8 mouse cellular contexts compared by ENCODE assay signal in genomic region chr17:26675845-26676244, GRCm38 (mm10). TPM values are rescaled to one million over a fixed set of nuclear protein-coding genes. Genes with fewer than 3 reads are reported as not detected.
DNase-seq lines count a peak whose midpoint lies in the region; ATAC-seq and TF ChIP-seq lines count a peak whose summit lies in the region.

No protein-coding gene starts in this region.

- H3K4me1 ChIP-seq in spleen, adult 2 months (ENCODE audit: control insufficient read depth, insufficient read depth, insufficient read length): peaks cover 5% of the 10 kb centered on the region; the same call in 1 of the 2 replicates
- peaks cover 42% of the 10 kb centered on the region for H3K4me1 ChIP-seq in liver, embryonic 12.5 days

- 23% methylated on average over 7 of the region's 7 CpGs for WGBS in spleen, adult 2 months
- WGBS in liver, embryonic 12.5 days (ENCODE audit: insufficient replicate concordance): 26% methylated on average over 7 of the region's 7 CpGs

- H3K9ac ChIP-seq in liver, embryonic 12.5 days: no peak overlapping the region

- H3K36me3 ChIP-seq in spleen, adult 2 months (ENCODE audit: control insufficient read depth, insufficient read depth, low read length): peaks cover 4% of the 10 kb centered on the region; the same call in 1 of the 2 replicates
- H3K36me3 ChIP-seq in liver, embryonic 12.5 days: peaks cover 16% of the 10 kb centered on the region

- TF ChIP-seq CTCF in spleen, adult 2 months (IDR thresholded peaks at IDR 0.05; ENCODE audit: extremely low read depth, insufficient read depth, insufficient read length, insufficient replicate concordance): no peak

- H3K4me2 ChIP-seq in liver, embryonic 12.5 days: peak overlapping the region; percentile 84

- no peak for TF ChIP-seq POLR2A in spleen, adult 2 months (IDR thresholded peaks at IDR 0.05; ENCODE audit: low read depth, low read length)

- no peak for DNase-seq in frontal cortex, postnatal 14 days (ENCODE audit: low spot score in 2 of 2)
- DNase-seq in spleen, adult 2 months (ENCODE audit: low read depth in 1 of 2, low spot score in 2 of 2): no peak
- no peak for DNase-seq in spleen, postnatal 36 days (ENCODE audit: low spot score in 2 of 2)
- no peak for DNase-seq in T-cell, adult 2 months (ENCODE audit: low spot score)
- no peak for DNase-seq in urinary bladder, postnatal 14 days (ENCODE audit: low spot score)
- no peak for DNase-seq in cerebellum, adult 11 months

- H3K27ac ChIP-seq in spleen, adult 2 months (ENCODE audit: insufficient read depth, low read length): no peak overlapping the region
- 0 out of 2 replicates have a peak overlapping the region, but pooled peaks have one; percentile 94 for H3K27ac ChIP-seq in liver, embryonic 12.5 days

- peak; percentile 21; the same call in 1 of the 2 replicates for ATAC-seq in frontal cortex, adult (ENCODE audit: low TSS enrichment)
- ATAC-seq in liver, embryonic 12.5 days: 0 out of 2 replicates have a peak, but pooled peaks have one; percentile 1

- no peaks in the 10 kb centered on the region for H3K9me3 ChIP-seq in liver, embryonic 12.5 days (replicated peaks)

- peak overlapping the region; percentile 95 for H3K4me3 ChIP-seq in spleen, adult 2 months (ENCODE audit: extremely low read depth, insufficient read depth, insufficient read length)
- H3K4me3 ChIP-seq in liver, embryonic 12.5 days: peak overlapping the region; percentile 85

- no peaks in the 10 kb centered on the region for H3K27me3 ChIP-seq in spleen, adult 2 months (ENCODE audit: control insufficient read depth, insufficient read depth, low read length)
- H3K27me3 ChIP-seq in liver, embryonic 12.5 days (replicated peaks): peaks cover 30% of the 10 kb centered on the region

RNA-seq across cellular contexts. Expression of gene Atp6v0e, which starts 12.8 kb away (rescaled TPM):
- polyA plus RNA-seq in spleen, adult 2 months (2012; rRNA removed): 150 and 192 TPM in 2 replicates
- polyA plus RNA-seq in liver, embryonic 12.5 days (2016; fragmentation: Nextera tagmentation; extraction: Ambion mirVana): 177 and 179 TPM in 2 replicates

RNA-seq across cellular contexts. Expression of gene Crebrf, which starts 39.6 kb away (rescaled TPM):
- 4.5 and 5.4 TPM in 2 replicates for polyA plus RNA-seq in spleen, adult 2 months (2012; rRNA removed)
- 1.7 and 2.1 TPM in 2 replicates for polyA plus RNA-seq in liver, embryonic 12.5 days (2016; fragmentation: Nextera tagmentation; extraction: Ambion mirVana)
